Mouse (Mus musculus) hematopoietic stem cell, adult 5-6 weeks (primary cell): ENCODE measurements around the gene Rsph1. TPM values are rescaled to one million over a fixed set of nuclear protein-coding genes. Genes with fewer than 3 reads are reported as not detected.

Experiments
- ATAC-seq, 2 experiments: fragments of 125-278 bp in 1 of 2; replicated peaks in 1 of 2; 2 replicates each; pipeline ENCODE4 v1.8.0; 2016 to 2017; ENCODE audit warnings: inconsistent platforms in 2 of 2, mild to moderate bottlenecking in 2 of 2, moderate number of reproducible peaks in 2 of 2, low read depth in 1 of 2, moderate TSS enrichment in 1 of 2; ENCODE audit not compliant: low FRiP score in 2 of 2, poor library complexity in 2 of 2, severe bottlenecking in 2 of 2, insufficient read depth in 1 of 2, low TSS enrichment in 1 of 2
- total RNA-seq: library from RNA; stranded (forward); fragments of 172-1452, 232-1000 nt; gene quantifications from 2 replicates; pipeline ENCODE4 v1.2.3, GENCODE M21; 2017

Rsph1 gene
- total RNA-seq, 1 experiment from 2014 or later, result 2.9 TPM

- no peak for ATAC-seq
Observed at GRCm38 (mm10) chr17:31267138-31267537, 10.0 kb downstream of the Rsph1 start.

- ATAC-seq, result no peak
Observed at GRCm38 (mm10) chr17:31266321-31266950, 10.7 kb downstream of the Rsph1 start.

- ATAC-seq, result no peak
Observed at GRCm38 (mm10) chr17:31265831-31266230, 11.4 kb downstream of the Rsph1 start.

GRCm38 (mm10) chr17:31265171-31265572, 12.0 kb downstream of the Rsph1 start:
- peak; percentile 81 to 89 for ATAC-seq

- no peak for ATAC-seq
Observed at GRCm38 (mm10) chr17:31264372-31264771, 12.8 kb downstream of the Rsph1 start.

DNA sequence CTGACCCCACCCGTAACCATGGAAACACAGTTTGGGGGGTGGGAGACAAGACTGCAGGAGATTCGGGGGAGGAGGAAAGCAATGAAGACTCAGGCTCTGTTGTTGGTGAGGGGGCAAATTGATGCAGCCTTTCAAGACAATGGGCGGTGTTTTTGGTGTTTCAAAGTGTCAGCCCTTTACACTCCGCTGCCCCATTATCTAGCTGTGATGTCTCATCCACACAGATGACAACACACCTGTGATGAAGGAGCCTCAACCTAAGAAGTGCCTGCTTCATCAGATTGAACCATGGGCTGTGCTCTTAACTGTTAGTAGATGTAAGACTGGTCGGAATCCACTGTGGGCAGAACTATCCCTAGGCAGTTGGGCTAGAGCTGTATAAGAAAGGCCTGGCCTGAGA, 13.4 kb downstream of the Rsph1 start:
- ATAC-seq, result no peak

GRCm38 (mm10) chr17:31262715-31263114, 14.5 kb downstream of the Rsph1 start:
- no peak for ATAC-seq

DNA sequence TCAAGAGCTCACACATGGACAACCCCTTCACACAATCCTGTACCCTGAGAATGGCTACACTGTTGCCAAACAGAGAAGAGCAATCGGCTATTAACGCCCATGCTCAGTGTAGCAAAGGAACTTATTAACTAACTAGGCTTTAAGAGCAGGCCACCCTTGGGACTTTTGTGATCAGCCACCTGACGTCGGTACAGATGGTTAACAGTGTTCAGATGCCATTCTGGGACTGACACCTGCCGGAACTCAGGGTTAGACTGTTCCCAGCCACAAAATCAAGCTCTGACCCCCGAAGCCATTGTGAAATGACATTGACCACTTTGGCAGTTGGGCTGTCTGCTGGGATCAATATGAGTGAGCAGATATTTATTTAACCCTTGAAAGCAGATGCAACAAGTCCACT, 15.8 kb downstream of the Rsph1 start:
- no peak for ATAC-seq

DNA sequence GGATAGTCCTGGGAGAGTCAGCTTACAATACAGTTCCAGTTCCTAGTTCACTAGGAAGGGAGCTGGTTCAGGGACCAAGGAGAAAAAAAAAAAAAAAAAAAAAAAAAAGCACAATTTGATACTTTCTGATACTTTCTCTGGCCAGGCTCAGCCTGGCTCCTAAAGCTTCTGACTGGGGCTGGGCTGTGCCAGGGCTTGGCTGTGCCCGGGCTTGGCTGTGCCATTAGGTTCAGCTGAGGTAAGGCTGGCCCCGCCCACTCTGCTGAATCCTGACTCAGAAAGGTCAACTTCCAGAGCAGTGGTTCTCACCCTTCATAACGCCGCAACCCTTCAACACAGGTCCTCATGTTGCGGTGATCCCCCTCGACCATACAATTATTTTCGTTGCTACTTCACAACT, 16.8 kb downstream of the Rsph1 start:
- no peak for ATAC-seq

- ATAC-seq, result no peak
Observed at GRCm38 (mm10) chr17:31259825-31260224, 17.4 kb downstream of the Rsph1 start.

GRCm38 (mm10) chr17:31259145-31259544, 18.0 kb downstream of the Rsph1 start:
- ATAC-seq, result no peak

DNA sequence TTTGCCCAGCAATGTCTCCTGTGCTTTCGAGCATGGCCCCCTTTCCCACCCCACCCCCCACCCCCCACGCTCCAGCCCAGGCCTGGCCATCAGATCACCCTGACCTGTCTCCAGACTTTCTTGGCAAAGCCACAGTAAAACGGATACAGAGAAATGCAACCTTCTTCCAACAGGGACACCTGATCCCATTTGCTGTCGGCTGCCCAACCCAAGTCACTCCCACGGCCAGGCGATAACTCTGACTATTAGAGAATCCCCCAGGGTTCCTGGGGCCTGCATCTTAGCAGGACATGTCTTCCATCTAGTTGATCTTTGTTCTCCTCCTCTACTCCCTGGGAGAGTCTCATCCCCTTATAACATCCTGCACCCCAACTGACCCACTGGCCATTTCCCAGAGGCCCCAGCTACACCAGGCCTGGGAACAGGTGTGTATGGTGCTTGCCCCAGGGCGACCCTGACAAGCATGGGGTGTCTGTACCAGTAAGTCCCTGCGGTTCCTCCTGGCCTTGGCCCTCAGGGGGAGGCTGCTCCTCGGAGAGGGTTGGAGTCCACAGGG, 18.8 kb downstream of the Rsph1 start:
- no peak for ATAC-seq

DNA sequence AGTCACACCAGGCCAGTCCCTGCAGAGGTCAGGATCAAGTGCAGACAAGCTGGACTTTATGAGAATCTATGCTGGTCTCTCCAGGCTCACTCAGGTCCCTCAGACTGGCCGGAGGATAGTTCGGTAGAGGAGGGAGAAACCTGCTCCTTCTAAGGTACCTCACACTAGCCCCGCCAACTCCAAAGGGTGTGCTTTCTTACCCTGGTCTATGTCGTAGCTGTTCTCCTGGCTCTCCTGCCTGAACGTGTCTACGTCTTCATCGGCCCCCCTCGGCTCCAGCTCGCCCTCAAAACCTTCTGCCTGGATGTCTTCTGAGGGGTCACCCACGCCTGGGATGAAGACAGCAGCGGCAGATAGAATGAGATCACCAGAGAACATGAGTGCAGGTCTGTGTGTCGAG, 19.3 kb downstream of the Rsph1 start:
- ATAC-seq, result no peak

DNA sequence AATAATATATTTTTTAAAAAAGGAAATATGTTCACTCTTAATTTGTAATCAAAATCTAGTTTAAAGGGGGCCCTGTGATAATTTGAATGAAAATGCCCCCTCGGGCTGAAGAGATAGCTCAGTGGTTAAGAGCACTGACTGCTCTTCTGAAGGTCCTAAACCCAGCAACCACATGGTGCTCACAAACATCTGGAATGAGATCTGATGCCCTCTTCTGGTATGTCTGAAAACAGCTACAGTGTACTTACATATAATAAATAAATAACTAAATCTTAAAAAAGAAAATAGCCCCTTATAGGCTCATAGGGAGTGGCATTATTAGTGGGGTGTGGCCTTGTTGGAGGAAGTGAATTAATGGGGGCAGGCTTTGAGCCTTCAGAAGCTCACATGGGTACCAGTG, 20.0 kb downstream of the Rsph1 start:
- no peak for ATAC-seq

- peak; percentile 81 to 93 for ATAC-seq
Observed at GRCm38 (mm10) chr17:31254463-31254931, 22.7 kb downstream of the Rsph1 start.

GRCm38 (mm10) chr17:31253951-31254350, 23.2 kb downstream of the Rsph1 start:
- ATAC-seq, result no peak

DNA sequence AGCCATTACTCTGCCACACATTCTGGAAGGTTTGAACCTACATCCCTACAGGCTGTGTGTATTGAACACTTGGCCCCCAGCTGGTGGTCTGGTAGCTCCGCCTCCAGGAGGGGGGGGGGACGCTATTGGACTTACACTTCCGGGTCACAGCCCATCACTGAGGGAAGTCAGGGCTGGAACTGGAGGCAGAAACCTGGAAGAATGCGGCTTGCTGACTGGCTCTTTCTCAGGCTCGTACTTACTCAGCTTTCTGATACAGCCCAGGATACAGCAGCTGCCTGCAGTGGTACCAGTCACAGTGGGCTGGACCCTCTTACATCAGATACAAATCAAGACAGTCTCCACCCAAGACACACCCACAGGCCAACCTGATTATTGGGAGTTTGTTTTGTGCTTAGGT, 30.0 kb downstream of the Rsph1 start:
- ATAC-seq, result no peak

- ATAC-seq, result no peak; a peak in 1 of 4 replicates
Observed at GRCm38 (mm10) chr17:31245321-31245720, 31.9 kb downstream of the Rsph1 start.

DNA sequence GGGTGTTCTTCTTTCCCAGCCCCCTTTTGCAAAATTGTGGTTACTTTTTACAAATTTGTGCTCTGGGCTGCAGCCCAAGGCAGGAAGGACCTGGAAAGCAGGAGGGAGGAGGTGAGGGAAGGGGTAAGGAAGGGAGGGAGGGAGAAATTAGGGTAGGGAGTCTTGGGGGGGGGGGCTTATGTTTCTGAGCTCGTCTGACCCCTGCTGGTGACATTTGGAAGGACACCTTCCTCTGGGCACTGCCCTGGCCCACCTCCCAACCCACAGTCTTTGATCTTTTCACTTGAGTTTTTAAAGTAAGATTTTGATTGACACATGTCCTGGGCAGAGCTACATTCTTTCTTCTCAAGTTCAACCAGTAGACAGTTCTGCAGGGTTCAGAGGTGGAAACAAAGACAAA, 34.4 kb downstream of the Rsph1 start:
- ATAC-seq, result no peak
